Mouse (Mus musculus): ENCODE results near the gene Sgsh. TPM values are rescaled to one million over a fixed set of nuclear protein-coding genes. Genes with fewer than 3 reads are reported as not detected.

Sgsh gene
- total and polyA plus RNA-seq, 3 experiments, result 0.12 to 0.25 TPM; not detected in 1

GRCm38 (mm10) chr11:119381631-119382337, 26.4 kb upstream of the Sgsh start:
- Histone ChIP-seq H3K79me2 (ENCODE audit: control insufficient read depth, insufficient read depth, low read length, poor library complexity) (no peaks in the 10 kb centered on the region), H3K27ac (ENCODE audit: control insufficient read depth, low read depth, low read length) (no peak overlapping the region), H3K4me1 (ENCODE audit: control insufficient read depth in 1 of 2, insufficient read depth in 2 of 2, low read length in 2 of 2) (peaks cover 3 to 10% of the 10 kb centered on the region in 2 experiments; a peak in 3 of 4 replicates), H3K9ac (ENCODE audit: control insufficient read depth, low read depth, low read length, poor library complexity, severe bottlenecking) (no peak overlapping the region), H3K9me3 (replicated peaks; ENCODE audit: insufficient read depth, low read length) (no peaks in the 10 kb centered on the region), H3K4me3 (ENCODE audit: control insufficient read depth in 1 of 2, insufficient read depth in 1 of 2, low read depth in 2 of 2, low read length in 2 of 2) (no peak overlapping the region), H3K27me3 (ENCODE audit: control insufficient read depth in 1 of 2, insufficient read depth in 2 of 2, low read length in 2 of 2) (peaks cover 0 to 5% of the 10 kb centered on the region in 2 experiments; a peak in 1 of 4 replicates), H3K36me3 (ENCODE audit: control insufficient read depth in 1 of 2, insufficient read depth in 2 of 2, low read length in 2 of 2) (peaks cover 0 to 3% of the 10 kb centered on the region in 2 experiments; a peak in 1 of 4 replicates)
- DNase-seq (ENCODE audit: low read depth, low spot score), result no peak
- TF ChIP-seq ZC3H11A (IDR thresholded peaks at IDR 0.05; ENCODE audit: low read depth, low read length) (no peak), NELFE (IDR thresholded peaks at IDR 0.05; ENCODE audit: low read depth, low read length) (no peak), MAZ (IDR thresholded peaks at IDR 0.05; ENCODE audit: low read depth, low read length) (no peak), GABPA (IDR thresholded peaks at IDR 0.05; ENCODE audit: low read depth, low read length) (no peak), MXI1 (IDR thresholded peaks at IDR 0.05; ENCODE audit: low read depth, low read length) (no peak), CHD1 (IDR thresholded peaks at IDR 0.05; ENCODE audit: low read depth, low read length) (no peak), CHD2 (IDR thresholded peaks at IDR 0.05; ENCODE audit: low read length) (no peak), KAT2A (conservative IDR thresholded peaks at IDR 0.05; ENCODE audit: low read depth, low read length) (no peak), POLR2A (IDR thresholded peaks at IDR 0.05; ENCODE audit: control insufficient read depth in 1 of 2, insufficient read depth in 1 of 2, low read depth in 1 of 2, low read length in 2 of 2, poor library complexity in 1 of 2) (no peak), ELF1 (IDR thresholded peaks at IDR 0.05; ENCODE audit: low read depth, low read length) (no peak), TAL1 (IDR thresholded peaks at IDR 0.05; ENCODE audit: low read length) (no peak)

- no peaks in the 10 kb centered on the region for H3K9me3 ChIP-seq (replicated peaks; ENCODE audit: insufficient read depth, low read length)
- TF ChIP-seq BHLHE40 (IDR thresholded peaks at IDR 0.05; ENCODE audit: borderline replicate concordance, low read depth, low read length) (no peak), USF1 (IDR thresholded peaks at IDR 0.05; ENCODE audit: low read depth, low read length) (peak; percentile 45; the same call in 1 of the 2 replicates), NRF1 (IDR thresholded peaks at IDR 0.05; ENCODE audit: insufficient read depth, low read depth, low read length, poor library complexity, severe bottlenecking) (no peak)
- H3K4me3 ChIP-seq (ENCODE audit: control insufficient read depth in 1 of 2, insufficient read depth in 1 of 2, low read depth in 2 of 2, low read length in 2 of 2), result no peak overlapping the region
- H3K27ac ChIP-seq (ENCODE audit: control insufficient read depth, low read depth, low read length), result no peak overlapping the region
- no peaks in the 10 kb centered on the region for H3K79me2 ChIP-seq (ENCODE audit: control insufficient read depth, insufficient read depth, low read length, poor library complexity)
- peaks cover 0 to 4% of the 10 kb centered on the region in 2 experiments; a peak in 1 of 4 replicates for H3K27me3 ChIP-seq (ENCODE audit: control insufficient read depth in 1 of 2, insufficient read depth in 2 of 2, low read length in 2 of 2)
- no peak for DNase-seq (ENCODE audit: low read depth, low spot score)
- peaks cover 0 to 19% of the 10 kb centered on the region in 2 experiments; a peak in 2 of 4 replicates for H3K4me1 ChIP-seq (ENCODE audit: control insufficient read depth in 1 of 2, insufficient read depth in 2 of 2, low read length in 2 of 2)
- H3K9ac ChIP-seq (ENCODE audit: control insufficient read depth, low read depth, low read length, poor library complexity, severe bottlenecking), result no peak overlapping the region
- no peaks in the 10 kb centered on the region for H3K36me3 ChIP-seq (ENCODE audit: control insufficient read depth in 1 of 2, insufficient read depth in 2 of 2, low read length in 2 of 2)
Observed at GRCm38 (mm10) chr11:119378551-119378950, 23.2 kb upstream of the Sgsh start.
